Mouse (Mus musculus) embryonic facial prominence, embryonic 12.5 days (tissue): ENCODE data around the gene Tbl3. TPM values are rescaled to one million over a fixed set of nuclear protein-coding genes. Genes with fewer than 3 reads are reported as not detected.

ENCODE experiments used
- ATAC-seq: fragments of 200-750 bp; cut with Nextera tagmentation; 2 replicates; pipeline ENCODE4 v1.8.0; 2017; ENCODE audit not compliant: insufficient number of reproducible peaks, insufficient read depth, low FRiP score, low TSS enrichment
- H3K27ac ChIP-seq: fragments of 300-500 bp; sonication (generic); 2 replicates; pipeline ENCODE4 v1.5.1; 2016; ENCODE audit warnings: mild to moderate bottlenecking
- H3K27me3 ChIP-seq: fragments of 300-500 bp; sonication (generic); 2 replicates; pipeline ENCODE4 v1.6.1; 2016; ENCODE audit warnings: mild to moderate bottlenecking, moderate library complexity
- H3K36me3 ChIP-seq: fragments of 300-500 bp; sonication (generic); 2 replicates; pipeline ENCODE4 v1.6.1; 2016; ENCODE audit warnings: mild to moderate bottlenecking
- H3K4me1 ChIP-seq: fragments of 300-500 bp; sonication (generic); 2 replicates; pipeline ENCODE4 v1.6.1; 2016
- H3K4me2 ChIP-seq: fragments of 300-500 bp; sonication (generic); replicated peaks from 2 replicates; pipeline ENCODE4 v1.6.1; 2016; ENCODE audit warnings: mild to moderate bottlenecking, moderate library complexity
- H3K4me3 ChIP-seq: fragments of 300-500 bp; sonication (generic); 2 replicates; pipeline ENCODE4 v1.5.1; 2016; ENCODE audit warnings: mild to moderate bottlenecking
- H3K9ac ChIP-seq: fragments of 300-500 bp; sonication (generic); 2 replicates; pipeline ENCODE4 v1.6.1; 2016; ENCODE audit warnings: mild to moderate bottlenecking, moderate library complexity
- H3K9me3 ChIP-seq: fragments of 300-500 bp; sonication (generic); 2 replicates; pipeline ENCODE4 v1.6.1; 2016; ENCODE audit warnings: mild to moderate bottlenecking, moderate library complexity
- WGBS: fragments of 180-500 bp; shearing (Covaris S2); methylation state at CpG from one replicate; pipeline ENCODE4 v1.1.7; 2016; 5-methylcytosine and 5-hydroxymethylcytosine counted together
- polyA plus RNA-seq: library from polyadenylated mRNA; unstranded; fragments of >200 nt; fragmentation: Nextera tagmentation; extraction: Ambion mirVana; gene quantifications from 2 replicates; pipeline ENCODE4 v1.2.1, GENCODE M21; 2016

Gene Tbl3
- polyA plus RNA-seq, 1 experiment from 2014 or later: 93.9 TPM

GRCm38 (mm10) chr17:24648731-24649377 lies 58.6 kb downstream of the Tbl3 start:
- H3K36me3 ChIP-seq: no peaks in the 10 kb centered on the region
- WGBS: 70% methylated on average over 10 of the region's 10 CpGs
- H3K9me3 ChIP-seq: no peaks in the 10 kb centered on the region
- peak overlapping the region; percentile 91; the same call in 1 of the 2 replicates for H3K9ac ChIP-seq
- peak overlapping the region; percentile 97 for H3K4me2 ChIP-seq
- no peak overlapping the region for H3K27ac ChIP-seq
- no peak for ATAC-seq
- no peaks in the 10 kb centered on the region for H3K27me3 ChIP-seq
- peaks cover 35% of the 10 kb centered on the region for H3K4me1 ChIP-seq
- peak overlapping the region; percentile 72 for H3K4me3 ChIP-seq

Other genes starting within 250 kb of the Tbl3 start
- 38.4 and 43.2 TPM in 2 replicates for gene E4f1, start 237.3 kb downstream of the Tbl3 start, polyA plus RNA-seq
- 52.3 and 54.9 TPM in 2 replicates for gene Pgp, start 237.3 kb downstream of the Tbl3 start, polyA plus RNA-seq
- gene Bricd5, start 233.8 kb downstream of the Tbl3 start, polyA plus RNA-seq: 1.7 TPM in 1 of 2 replicates, not detected in the other
- gene Mlst8, start 228.6 kb downstream of the Tbl3 start, polyA plus RNA-seq: 32.8 and 35.0 TPM in 2 replicates
- gene Caskin1, start 219.1 kb downstream of the Tbl3 start, polyA plus RNA-seq: 7.3 and 7.5 TPM in 2 replicates
- gene Traf7, start 179.7 kb downstream of the Tbl3 start, polyA plus RNA-seq: 98.5 and 103 TPM in 2 replicates
- 3.6 and 3.7 TPM in 2 replicates for gene Rab26, start 173.4 kb downstream of the Tbl3 start, polyA plus RNA-seq
- gene Pkd1, start 157.8 kb downstream of the Tbl3 start, polyA plus RNA-seq: 26.8 and 29.8 TPM in 2 replicates
- gene Tsc2, start 75.0 kb downstream of the Tbl3 start, polyA plus RNA-seq: 72.8 and 82.0 TPM in 2 replicates
- gene Nthl1, start 75.0 kb downstream of the Tbl3 start, polyA plus RNA-seq: 26.2 and 26.9 TPM in 2 replicates
- gene Slc9a3r2, start 57.3 kb downstream of the Tbl3 start, polyA plus RNA-seq: 59.6 and 60.6 TPM in 2 replicates
- 0.35 and 0.76 TPM in 2 replicates for gene Npw, start 49.2 kb downstream of the Tbl3 start, polyA plus RNA-seq
- gene Zfp598, start 38.0 kb downstream of the Tbl3 start, polyA plus RNA-seq: 23.5 and 25.4 TPM in 2 replicates
- 8.4 and 10.5 TPM in 2 replicates for gene Syngr3, start 17.7 kb downstream of the Tbl3 start, polyA plus RNA-seq
- 47.9 and 48.0 TPM in 2 replicates for gene Gfer, start 11.5 kb downstream of the Tbl3 start, polyA plus RNA-seq
- gene Noxo1, start 11.4 kb downstream of the Tbl3 start, polyA plus RNA-seq: 3.0 and 5.5 TPM in 2 replicates
- 0.22 TPM in 1 of 2 replicates, not detected in the other for gene Rnf151, start 10.4 kb upstream of the Tbl3 start, polyA plus RNA-seq
- 1,116 and 1,117 TPM in 2 replicates for gene Rps2, start 10.5 kb upstream of the Tbl3 start, polyA plus RNA-seq
- gene Ndufb10, start 16.8 kb upstream of the Tbl3 start, polyA plus RNA-seq: 209 and 223 TPM in 2 replicates
- not detected in 2 replicates for gene Rpl3l, start 20.2 kb upstream of the Tbl3 start, polyA plus RNA-seq
- 23.6 and 25.6 TPM in 2 replicates for gene Msrb1, start 29.0 kb upstream of the Tbl3 start, polyA plus RNA-seq
- gene Hs3st6, start 45.3 kb upstream of the Tbl3 start, polyA plus RNA-seq: 9.2 and 10.7 TPM in 2 replicates
- not detected in 2 replicates for gene Meiob, start 96.6 kb upstream of the Tbl3 start, polyA plus RNA-seq
- 24.2 and 26.1 TPM in 2 replicates for gene Hagh, start 132.5 kb upstream of the Tbl3 start, polyA plus RNA-seq
- gene Fahd1, start 142.7 kb upstream of the Tbl3 start, polyA plus RNA-seq: 21.3 and 23.2 TPM in 2 replicates
- gene Igfals, start 158.3 kb upstream of the Tbl3 start, polyA plus RNA-seq: 0.22 and 0.28 TPM in 2 replicates
- gene Nubp2, start 178.7 kb upstream of the Tbl3 start, polyA plus RNA-seq: 49.7 and 53.6 TPM in 2 replicates
- 43.3 and 43.8 TPM in 2 replicates for gene Spsb3, start 179.0 kb upstream of the Tbl3 start, polyA plus RNA-seq
- gene Eme2, start 187.4 kb upstream of the Tbl3 start, polyA plus RNA-seq: 38.7 and 42.4 TPM in 2 replicates
- 99.6 and 107 TPM in 2 replicates for gene Mrps34, start 187.5 kb upstream of the Tbl3 start, polyA plus RNA-seq
- 44.8 and 46.1 TPM in 2 replicates for gene Nme3, start 188.8 kb upstream of the Tbl3 start, polyA plus RNA-seq
- gene Mapk8ip3, start 229.3 kb upstream of the Tbl3 start, polyA plus RNA-seq: 55.8 and 59.5 TPM in 2 replicates